Mouse (Mus musculus) megakaryocyte progenitor cell, adult 5-6 weeks (primary cell): ENCODE measurements around the gene Ccdc110. TPM values are rescaled to one million over a fixed set of nuclear protein-coding genes. Genes with fewer than 3 reads are reported as not detected.
A peak's percentile ranks its signal among the peaks of the same experiment; 100 is the strongest.

ENCODE experiments used
- ATAC-seq: replicated peaks from 2 replicates; pipeline ENCODE4 v1.8.0; 2016; ENCODE audit warnings: mild to moderate bottlenecking, moderate TSS enrichment, inconsistent platforms; ENCODE audit not compliant: poor library complexity
- total RNA-seq, 2 experiments: library from RNA; stranded (forward) in 1 of 2; stranded (reverse) in 1 of 2; fragments of 157-497, 149-512 nt in 1 of 2; fragments of 200-1000 nt in 1 of 2; gene quantifications; 2 replicates each; pipeline versions ENCODE4 v1.2.3 to v1.2.4; 2015 to 2017

Ccdc110 gene
- total RNA-seq, 2 experiments from 2014 or later = not detected

DNA sequence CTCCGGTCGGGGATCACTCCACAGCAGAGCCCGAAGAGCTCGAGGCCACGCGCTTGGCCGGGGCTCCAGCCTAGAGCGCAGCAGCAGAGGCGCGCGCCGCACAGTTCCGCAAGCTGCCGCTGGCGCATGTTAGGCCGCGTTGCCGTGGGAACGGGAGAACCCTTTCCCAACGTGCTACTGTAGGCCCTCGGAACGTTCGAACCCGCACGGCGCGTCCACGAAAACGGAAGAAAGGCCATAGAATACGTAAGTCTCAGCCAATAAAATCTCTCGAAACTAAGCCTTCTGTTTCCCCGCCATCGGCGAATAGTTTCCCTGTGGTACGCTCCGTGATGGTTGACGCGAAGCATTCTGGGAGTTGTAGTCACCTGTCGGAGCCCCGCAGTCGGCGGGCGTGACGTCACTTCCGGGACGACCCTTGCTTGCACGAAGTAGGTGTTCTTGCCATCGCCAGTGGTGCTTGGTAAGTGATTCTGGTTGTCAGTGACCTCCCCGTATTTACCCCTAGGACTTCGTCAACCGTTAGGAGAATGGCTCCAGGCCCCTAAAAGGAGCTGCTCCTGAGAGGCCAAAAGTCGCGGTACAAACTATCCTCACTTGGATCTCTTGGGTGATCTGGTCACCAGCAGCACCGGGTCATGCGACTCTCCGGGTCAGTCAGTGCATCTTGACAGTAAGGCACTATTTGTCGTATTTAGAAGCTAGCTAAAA lies 40.9 kb downstream of the Ccdc110 start, which contains the start of the genes 1700029J07Rik and Ufsp2:
1700029J07Rik (minus strand) TSS at position 127 of the 711 bp plus-strand sequence.
Ufsp2 (plus strand) TSS at position 403 of the 711 bp plus-strand sequence.
- peak; percentile 94 for ATAC-seq

DNA sequence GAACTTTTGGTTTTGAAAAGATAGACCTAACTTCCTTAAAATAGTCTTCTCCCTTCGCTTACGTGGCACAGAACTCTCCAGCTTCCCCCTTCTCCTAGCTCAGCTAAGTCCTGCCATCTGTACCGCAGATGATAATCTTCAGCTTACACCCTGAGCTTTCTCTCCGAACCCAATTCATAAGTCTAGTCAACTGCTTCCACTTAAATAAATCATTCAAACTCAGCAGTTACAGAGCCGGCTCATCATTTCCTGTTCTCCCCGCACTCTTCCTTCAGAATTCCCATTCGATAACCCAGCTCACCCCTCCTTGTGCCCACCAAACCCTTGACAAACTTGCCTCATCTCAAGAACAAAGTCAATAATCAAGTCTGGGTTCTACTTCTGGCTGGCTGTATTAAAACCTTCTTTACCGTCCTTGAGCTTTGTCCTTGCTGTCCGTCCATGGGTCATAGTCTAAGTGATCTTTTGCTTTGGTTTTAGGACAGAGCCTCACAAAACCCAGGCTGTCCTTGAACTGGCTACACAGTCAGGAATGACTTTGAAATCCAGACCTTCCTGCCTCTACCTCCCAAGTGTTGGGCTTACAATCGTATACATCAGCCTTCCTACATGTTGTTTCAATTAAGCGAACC lies 41.5 kb downstream of the Ccdc110 start:
- ATAC-seq = peak; percentile 51

DNA sequence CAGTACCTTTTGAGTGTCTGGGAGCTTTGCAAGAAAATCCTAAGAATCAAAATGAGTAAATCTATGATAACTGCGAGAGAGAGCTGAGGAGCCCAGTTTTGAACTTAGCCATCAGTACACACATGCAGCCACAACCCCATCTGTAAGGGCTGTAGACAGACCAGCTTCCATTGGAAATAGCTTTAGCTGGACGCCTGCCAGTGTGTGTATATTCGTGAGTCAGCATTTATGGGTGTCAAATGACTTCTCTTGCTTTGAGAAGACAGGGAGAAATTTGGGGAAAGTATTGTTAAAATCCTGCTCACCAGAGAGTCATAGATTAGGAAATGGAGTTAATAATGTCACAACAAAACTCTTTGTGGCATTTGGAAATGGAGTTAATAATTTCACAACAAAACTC lies 52.2 kb downstream of the Ccdc110 start:
- ATAC-seq = no peak

DNA sequence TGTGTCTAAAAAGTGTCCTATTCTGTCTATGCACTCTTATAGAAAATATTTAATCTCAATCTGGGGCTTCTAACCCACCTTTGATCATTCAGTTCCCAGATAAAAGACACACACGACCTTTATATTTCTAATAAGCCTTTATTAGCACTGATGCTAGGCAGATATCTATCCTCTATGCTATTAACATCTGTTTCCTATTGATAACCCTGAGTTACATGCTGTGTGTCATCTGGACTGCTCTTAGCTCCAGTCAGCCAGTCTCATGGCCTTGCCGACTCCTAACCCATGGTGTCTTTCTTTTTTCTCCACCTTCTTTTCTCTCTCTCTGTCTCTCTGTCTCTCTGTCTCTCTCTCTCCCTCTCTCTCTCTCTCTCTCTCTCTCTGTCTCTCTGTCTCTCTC lies 53.8 kb downstream of the Ccdc110 start:
- ATAC-seq = peak; percentile 64; the same call in 1 of the 2 replicates

DNA sequence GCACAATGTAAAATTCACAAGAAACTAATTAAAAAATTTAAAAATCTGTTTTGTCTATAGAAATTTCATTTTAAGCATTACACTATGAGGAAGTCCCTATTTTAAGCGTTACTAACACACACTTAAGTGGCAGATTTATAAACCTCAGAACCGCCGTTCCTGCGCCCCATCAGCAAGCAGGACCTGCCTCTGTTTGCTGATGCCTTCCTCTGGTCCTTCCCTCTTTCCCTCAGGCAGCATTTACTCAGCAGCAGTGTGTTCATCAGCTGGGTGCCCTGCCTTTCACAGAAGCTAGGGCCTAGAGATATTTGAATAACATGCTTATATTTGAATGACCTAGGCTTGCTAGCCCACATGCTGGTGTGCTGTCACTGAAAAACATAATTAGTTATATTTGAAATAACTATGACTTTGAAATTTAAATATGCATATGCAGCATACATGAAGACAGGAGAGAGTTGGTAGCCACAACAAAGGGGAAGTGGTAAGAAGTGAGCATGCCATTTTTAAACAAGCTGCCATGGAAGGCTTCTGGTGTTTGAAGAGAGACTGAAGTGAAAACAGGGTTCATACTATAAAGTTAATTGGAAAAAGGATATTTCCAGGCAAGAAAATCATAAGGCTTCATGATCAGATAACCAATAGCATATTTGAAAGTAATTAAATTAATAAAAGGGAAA lies 56.4 kb downstream of the Ccdc110 start:
- peak; percentile 54; the same call in 1 of the 2 replicates for ATAC-seq

Other genes starting within 250 kb of the Ccdc110 start
- not detected in 2 replicates for gene Pdlim3, start 49.2 kb upstream of the Ccdc110 start, total RNA-seq (2015)
- not detected in 2 replicates for gene Pdlim3, start 49.2 kb upstream of the Ccdc110 start, total RNA-seq (2017)
- gene 1700029J07Rik, start 40.6 kb downstream of the Ccdc110 start, total RNA-seq (2015) = 0.79 and 1.6 TPM in 2 replicates
- 0.21 and 1.3 TPM in 2 replicates for gene 1700029J07Rik, start 40.6 kb downstream of the Ccdc110 start, total RNA-seq (2017)
- gene Ufsp2, start 40.9 kb downstream of the Ccdc110 start, total RNA-seq (2015) = 88.7 and 89.0 TPM in 2 replicates
- 149 and 162 TPM in 2 replicates for gene Ufsp2, start 40.9 kb downstream of the Ccdc110 start, total RNA-seq (2017)
- not detected in 2 replicates for gene Lrp2bp, start 64.7 kb downstream of the Ccdc110 start, total RNA-seq (2015)
- not detected in 2 replicates for gene Lrp2bp, start 64.7 kb downstream of the Ccdc110 start, total RNA-seq (2017)
- 4.3 and 6.1 TPM in 2 replicates for gene Ankrd37, start 71.1 kb downstream of the Ccdc110 start, total RNA-seq (2015)
- 3.5 and 6.2 TPM in 2 replicates for gene Ankrd37, start 71.1 kb downstream of the Ccdc110 start, total RNA-seq (2017)
- 31.3 and 31.7 TPM in 2 replicates for gene Cfap97, start 217.2 kb downstream of the Ccdc110 start, total RNA-seq (2015)
- 23.7 and 27.8 TPM in 2 replicates for gene Cfap97, start 217.2 kb downstream of the Ccdc110 start, total RNA-seq (2017)
- gene Snx25, start 217.5 kb downstream of the Ccdc110 start, total RNA-seq (2015) = 11.7 and 11.9 TPM in 2 replicates
- 8.9 and 9.7 TPM in 2 replicates for gene Snx25, start 217.5 kb downstream of the Ccdc110 start, total RNA-seq (2017)